8 mouse cellular contexts compared by ENCODE assay signal in genomic region chr4:155171961-155172533, GRCm38 (mm10). TPM values are rescaled to one million over a fixed set of nuclear protein-coding genes. Genes with fewer than 3 reads are reported as not detected.
DNase-seq lines count a peak whose midpoint lies in the region; ATAC-seq and TF ChIP-seq lines count a peak whose summit lies in the region.

No protein-coding gene starts in this region.

- TF ChIP-seq CTCF in gastrocnemius, adult 2 months (IDR thresholded peaks at IDR 0.05): no peak

- ATAC-seq in midbrain, embryonic 16.5 days: no peak
- ATAC-seq in hindbrain, embryonic 13.5 days (ENCODE audit: low FRiP score): no peak
- no peak for ATAC-seq in activated CD4-positive, CD25-positive, alpha-beta regulatory T cell, adult 4 months
- no peak for ATAC-seq in erythroblast, adult 5-6 weeks (replicated peaks; ENCODE audit: low FRiP score, poor library complexity, severe bottlenecking)

- WGBS in midbrain, embryonic 10.5 days: 82% methylated on average over 5 of the region's 5 CpGs
- WGBS in midbrain, embryonic 16.5 days: 57% methylated on average over 5 of the region's 5 CpGs
- 53% methylated on average over 5 of the region's 5 CpGs for WGBS in hindbrain, embryonic 13.5 days

- H3K4me3 ChIP-seq in gastrocnemius, adult 2 months: peak overlapping the region; percentile 54
- no peak overlapping the region for H3K4me3 ChIP-seq in midbrain, embryonic 10.5 days
- H3K4me3 ChIP-seq in midbrain, embryonic 16.5 days (ENCODE audit: low read depth, low read length): no peak overlapping the region
- H3K4me3 ChIP-seq in hindbrain, embryonic 13.5 days: no peak overlapping the region

- H3K9ac ChIP-seq in midbrain, embryonic 16.5 days (ENCODE audit: low read depth, low read length): no peak overlapping the region
- H3K9ac ChIP-seq in hindbrain, embryonic 13.5 days: no peak overlapping the region; the same call in 1 of the 2 replicates

- H3K4me1 ChIP-seq in midbrain, embryonic 10.5 days: peaks cover 80% of the 10 kb centered on the region
- H3K4me1 ChIP-seq in midbrain, embryonic 16.5 days (ENCODE audit: control insufficient read depth, insufficient read depth, low read length): peaks cover 44% of the 10 kb centered on the region
- peaks cover 68% of the 10 kb centered on the region for H3K4me1 ChIP-seq in hindbrain, embryonic 13.5 days (replicated peaks)

- peaks cover 15% of the 10 kb centered on the region for H3K36me3 ChIP-seq in midbrain, embryonic 10.5 days
- H3K36me3 ChIP-seq in midbrain, embryonic 16.5 days (ENCODE audit: control insufficient read depth, insufficient read depth, low read length): no peaks in the 10 kb centered on the region
- no peaks in the 10 kb centered on the region for H3K36me3 ChIP-seq in hindbrain, embryonic 13.5 days

- no peak for DNase-seq in gastrocnemius, adult 2 months
- DNase-seq in gastrocnemius, postnatal 4 days (ENCODE audit: low spot score in 2 of 2): no peak
- no peak for DNase-seq in midbrain, embryonic 10.5 days (ENCODE audit: low spot score)
- peak; percentile 56 for DNase-seq in right cerebral cortex, postnatal 14 days

- H3K4me2 ChIP-seq in midbrain, embryonic 16.5 days (ENCODE audit: low read length): no peak overlapping the region
- no peak overlapping the region for H3K4me2 ChIP-seq in hindbrain, embryonic 13.5 days

- peak overlapping the region; percentile 87 for H3K27ac ChIP-seq in gastrocnemius, adult 2 months
- peak overlapping the region; percentile 94 for H3K27ac ChIP-seq in midbrain, embryonic 10.5 days (replicated peaks)
- no peak overlapping the region for H3K27ac ChIP-seq in midbrain, embryonic 16.5 days (ENCODE audit: low read length)
- H3K27ac ChIP-seq in hindbrain, embryonic 13.5 days: peak overlapping the region; percentile 91

- intact Hi-C loops in gastrocnemius, adult 2 months (cut with DNase I): loop anchor here (2.0 kb wide), 1 partner anchor 47 kb away; no protein-coding TSS in a partner anchor

- H3K9me3 ChIP-seq in midbrain, embryonic 10.5 days (replicated peaks): no peaks in the 10 kb centered on the region
- no peaks in the 10 kb centered on the region for H3K9me3 ChIP-seq in midbrain, embryonic 16.5 days (replicated peaks; ENCODE audit: control insufficient read depth, low read length, poor library complexity, severe bottlenecking)
- H3K9me3 ChIP-seq in hindbrain, embryonic 13.5 days: no peaks in the 10 kb centered on the region

- no peaks in the 10 kb centered on the region for H3K27me3 ChIP-seq in midbrain, embryonic 10.5 days (ENCODE audit: low read depth, poor library complexity, severe bottlenecking)
- no peaks in the 10 kb centered on the region for H3K27me3 ChIP-seq in midbrain, embryonic 16.5 days (ENCODE audit: control insufficient read depth, insufficient read depth, low read depth, low read length)
- H3K27me3 ChIP-seq in hindbrain, embryonic 13.5 days: no peaks in the 10 kb centered on the region

RNA-seq across cellular contexts. Expression of gene Ski, which starts 50.3 kb away (rescaled TPM):
- 10 to 100 TPM; 28.5 to 35.6 TPM for total RNA-seq in gastrocnemius, adult 2 months (2021)
- total RNA-seq in gastrocnemius, postnatal 4 days (2021): 100 to 1,000 TPM; 133 to 138 TPM
- polyA plus RNA-seq in midbrain, embryonic 10.5 days (2016; fragmentation: Nextera tagmentation; extraction: Ambion mirVana): 8.9 and 10.1 TPM in 2 replicates
- polyA plus RNA-seq in midbrain, embryonic 16.5 days (2015; fragmentation: Nextera tagmentation; extraction: Ambion mirVana): 9.6 and 10.1 TPM in 2 replicates
- 10.3 and 10.4 TPM in 2 replicates for polyA plus RNA-seq in hindbrain, embryonic 13.5 days (2015; fragmentation: Nextera tagmentation; extraction: Ambion mirVana)
- polyA plus RNA-seq in activated CD4-positive, CD25-positive, alpha-beta regulatory T cell, adult 4 months (2017; shearing (Covaris generic)): 10 to 100 TPM; 24.7 to 25.0 TPM
- 8.8 and 10.8 TPM in 2 replicates for total RNA-seq in erythroblast, adult 5-6 weeks (2015; ENCODE audit: low replicate concordance)
- total RNA-seq in erythroblast, adult 5-6 weeks (2017; ENCODE audit: low replicate concordance): 2.8 and 3.4 TPM in 2 replicates
